Mouse (Mus musculus): ENCODE data around the gene Klhl24.
"Not testable (repeated sequence)": the region's sequence is repeated elsewhere in the genome, so short reads cannot be mapped to it uniquely, and the experiment has no call there.

GRCm38 (mm10) chr16:20126319-20126883 is 29.1 kb downstream of the Klhl24 start:
- TF ChIP-seq CTCF, POLR2A (IDR thresholded peaks at IDR 0.05; ENCODE audit: extremely low read depth, insufficient read depth, low read length): not testable (repeated sequence)
